Mouse (Mus musculus): ENCODE measurements at regions not wholly inside any gene's neighbourhood (a gene's known extent, or its start where the extent isn't known, plus 50 kb on each side); places are given as distances from the start of the nearest gene placed in this dataset.
A peak's percentile ranks its signal among the peaks of the same experiment; 100 is the strongest.

DNA sequence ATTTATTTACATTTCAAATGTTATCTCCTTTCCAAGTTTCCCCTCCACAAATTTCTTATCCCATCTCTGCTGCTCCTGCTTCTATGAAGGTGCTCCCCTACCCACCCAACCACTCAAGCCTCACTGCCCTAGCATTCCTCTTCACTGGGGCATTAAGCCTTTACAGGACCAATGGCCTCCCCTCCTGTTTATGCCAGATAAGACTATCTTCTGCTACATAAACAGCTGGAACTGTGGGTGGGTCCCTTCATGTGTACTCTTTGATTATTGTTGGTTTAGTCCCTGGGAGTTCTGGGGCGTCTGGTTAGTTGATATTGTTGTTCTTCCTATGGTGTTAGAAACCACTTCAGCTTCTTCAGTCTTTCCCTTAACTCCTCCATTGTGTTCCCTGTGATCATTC is 1164.1 kb upstream of the Got2 start:
- no peak for DNase-seq

DNA sequence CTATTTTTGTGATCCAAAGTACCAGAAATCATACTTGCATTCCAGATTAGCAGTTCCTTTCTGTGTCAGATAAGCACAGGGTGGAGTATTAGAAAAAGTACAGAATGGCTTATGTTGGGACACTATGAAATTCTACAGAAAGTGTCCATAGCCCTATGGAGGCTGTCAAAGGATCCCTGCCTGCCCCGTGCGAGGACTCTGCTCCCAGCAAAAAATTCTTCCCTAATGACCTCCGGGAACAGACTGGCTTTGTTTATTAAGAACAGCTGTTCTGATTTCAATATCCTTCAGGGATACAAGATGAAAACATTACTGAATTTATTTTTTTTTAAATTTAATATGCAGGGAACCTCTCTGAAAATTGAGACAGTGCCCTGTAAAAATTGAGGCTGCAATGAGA is 1151.4 kb upstream of the Got2 start:
- no peak for DNase-seq

DNA sequence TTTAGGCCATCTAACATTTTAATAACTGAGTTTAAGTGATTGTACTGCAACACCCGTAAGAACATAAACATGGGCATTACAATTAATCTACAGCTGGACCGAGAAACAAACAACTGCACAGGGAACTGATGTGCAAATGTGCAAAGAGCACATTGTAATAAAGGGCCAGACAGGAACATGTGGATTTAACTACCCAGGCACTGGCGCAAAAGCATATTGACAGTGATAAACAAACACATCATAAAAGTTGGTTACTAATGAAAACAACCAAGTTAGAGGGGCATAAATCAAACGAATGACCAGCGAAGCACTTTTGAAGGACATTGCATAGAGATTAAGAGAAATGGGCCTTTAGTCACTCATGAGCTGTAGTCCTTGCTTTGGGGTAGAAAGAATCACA is 1150.5 kb upstream of the Got2 start:
- DNase-seq: no peak

DNA sequence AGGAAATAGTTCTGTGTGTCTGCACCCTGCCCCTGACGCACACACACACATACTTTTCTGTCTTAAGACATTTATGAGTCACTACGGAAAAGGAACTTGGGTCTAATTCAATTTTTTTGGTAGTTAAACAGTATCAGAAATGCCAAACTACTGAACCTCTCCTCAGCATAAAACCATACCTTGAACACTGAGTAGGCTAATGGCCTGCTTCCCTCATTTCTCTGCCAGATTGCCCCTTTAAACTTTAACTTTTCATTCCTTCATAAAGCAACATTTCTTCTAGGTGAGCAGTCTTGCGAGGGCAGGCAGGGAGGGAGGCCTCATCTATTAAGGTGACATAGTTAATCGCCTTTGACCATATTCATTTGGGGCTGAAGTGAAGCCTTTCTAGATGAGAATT is 1143.8 kb upstream of the Got2 start:
- DNase-seq: no peak

DNA sequence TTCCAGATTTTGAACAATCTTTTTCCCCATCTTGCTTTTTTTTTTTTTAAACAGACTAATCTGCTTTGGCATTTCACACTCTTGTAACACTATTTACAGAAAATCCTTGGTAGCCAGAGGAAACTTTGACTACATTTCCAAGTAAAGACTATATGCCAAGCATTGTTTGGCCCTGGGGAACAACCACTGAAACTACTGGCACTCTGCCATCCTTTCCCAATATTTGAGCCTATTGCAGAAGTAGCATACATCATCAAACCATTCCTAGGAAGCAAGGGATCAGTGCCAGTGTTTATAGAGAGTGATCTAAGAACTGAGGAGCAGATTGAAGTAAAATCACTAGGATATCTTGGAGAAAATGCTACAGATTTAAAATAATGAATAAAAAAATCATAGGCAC is 1127.2 kb upstream of the Got2 start:
- DNase-seq: no peak

DNA sequence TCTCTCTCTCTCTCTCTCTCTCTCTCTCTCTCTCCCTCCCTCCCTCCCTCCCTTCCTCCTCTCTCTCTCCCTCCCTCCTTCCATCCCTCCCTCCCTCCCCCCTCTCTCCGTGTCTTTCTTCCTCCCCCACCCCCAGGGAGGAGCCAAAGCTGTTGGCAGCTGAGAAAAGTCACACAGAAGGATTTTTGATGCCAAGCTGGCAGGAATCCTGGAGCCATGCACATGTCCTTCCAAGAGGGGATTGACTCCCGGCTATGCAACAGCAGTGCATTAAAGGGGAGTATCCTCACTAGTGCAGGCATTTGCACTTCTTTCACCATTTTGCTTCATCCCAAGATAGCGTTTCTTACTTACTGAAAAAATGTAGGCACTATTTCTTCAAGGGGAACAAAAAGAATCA is 1115.8 kb upstream of the Got2 start:
- peak; percentile 2 for DNase-seq

DNA sequence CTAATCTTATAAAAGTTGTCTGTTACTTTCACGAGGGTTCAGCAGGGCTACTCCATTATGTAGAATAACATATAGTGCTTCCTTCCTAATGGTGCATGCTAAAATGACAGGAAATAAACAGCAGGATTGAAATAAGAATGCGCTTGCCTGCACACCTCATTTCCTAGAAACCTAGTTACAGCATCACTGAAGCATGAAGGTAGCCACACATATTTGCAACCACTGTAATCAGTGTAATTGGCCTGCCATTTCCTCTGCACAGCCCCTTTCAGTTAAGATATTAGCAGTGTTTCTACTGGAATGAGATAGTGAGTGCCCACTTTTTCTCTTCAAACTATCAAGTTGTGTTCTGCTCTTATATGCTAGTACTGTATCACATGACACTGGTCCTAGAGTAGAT is 1094.8 kb upstream of the Got2 start:
- DNase-seq: no peak

All from cerebellum, adult 9-10 months (tissue).